Mouse (Mus musculus): ENCODE results near the gene Sepsecs. TPM values are rescaled to one million over a fixed set of nuclear protein-coding genes. Genes with fewer than 3 reads are reported as not detected.
A peak's percentile ranks its signal among the peaks of the same experiment; 100 is the strongest.
"Not testable (repeated sequence)": the region's sequence is repeated elsewhere in the genome, so short reads cannot be mapped to it uniquely, and the experiment has no call there.

Sepsecs gene
- polyA plus RNA-seq (2014; fragmentation: Nextera tagmentation; extraction: Ambion mirVana): 6.7 and 7.0 TPM in 2 replicates

- Histone ChIP-seq H3K36me3 (ENCODE audit: control insufficient read depth, insufficient read depth, low read length) (peaks cover 13% of the 10 kb centered on the region), H3K9me3 (ENCODE audit: control insufficient read depth, low read length) (no peaks in the 10 kb centered on the region), H3K27ac (replicated peaks in 1 of 2; ENCODE audit: control insufficient read depth in 1 of 2, insufficient read depth in 1 of 2, low read depth in 2 of 2, low read length in 2 of 2) (peak within 1 kb of the TSS in 1 of 2 experiments; percentile 41; a peak in 1 of 4 replicates), H3K4me2 (ENCODE audit: low read length) (peak within 1 kb of the TSS; percentile 62), H3K4me1 (ENCODE audit: control insufficient read depth in 2 of 2, insufficient read depth in 2 of 2, low read length in 2 of 2) (peaks cover 0 to 5% of the 10 kb centered on the region in 2 experiments; a peak in 2 of 4 replicates), H3K27me3 (ENCODE audit: control insufficient read depth, insufficient read depth, low read length) (no peaks in the 10 kb centered on the region), H3K9ac (ENCODE audit: low read length) (peak within 1 kb of the TSS; percentile 89), H3K4me3 (ENCODE audit: control insufficient read depth in 1 of 2, insufficient read depth in 1 of 2, low read depth in 1 of 2, low read length in 2 of 2) (peak within 1 kb of the TSS; percentile 73 to 78)
- 4% methylated on average over 56 of the region's 56 CpGs for WGBS
- peak; percentile 92 for ATAC-seq (ENCODE audit: insufficient number of reproducible peaks, insufficient read depth, low FRiP score, low read depth)
These were observed at the start of gene Sepsecs for GRCm38 (mm10) chr5:52669426-52670191. TSS of gene Sepsecs (minus strand) at chr5:52669708.

DNA sequence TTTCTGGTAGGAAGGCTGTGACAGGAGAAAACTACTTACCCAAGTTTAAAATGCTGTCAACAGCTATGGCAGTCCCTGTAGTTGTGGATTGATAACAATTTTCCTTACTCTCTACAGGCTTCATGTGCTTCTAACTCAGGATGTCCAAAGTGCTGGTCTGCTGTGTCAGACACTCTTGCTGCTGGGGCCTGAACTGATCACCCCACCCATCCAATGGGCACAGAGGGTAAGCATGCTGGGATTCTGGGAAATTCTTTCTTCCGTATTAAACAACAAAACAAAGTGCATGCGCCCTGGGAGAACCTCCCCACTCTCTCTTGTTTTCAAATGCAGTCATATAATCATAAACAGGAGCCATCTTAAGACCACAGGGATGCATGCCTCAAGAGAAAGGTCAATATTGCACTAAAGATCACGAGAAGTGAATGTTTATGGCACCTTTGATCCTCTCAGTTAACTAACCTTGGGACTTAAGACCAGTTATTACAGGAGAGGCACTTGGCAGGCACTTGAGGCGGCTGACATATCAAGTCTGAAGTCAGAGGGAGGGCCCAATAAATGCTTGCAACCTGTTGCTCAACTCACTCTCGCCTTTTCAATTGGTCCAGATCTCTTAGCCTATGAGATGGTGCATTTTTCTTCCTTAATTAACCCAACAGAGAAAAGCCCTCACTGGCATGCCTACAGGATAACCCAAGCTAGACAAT lies 47.4 kb upstream of the Sepsecs start:
- Histone ChIP-seq H3K9me3 (ENCODE audit: control insufficient read depth, low read length) (no peaks in the 10 kb centered on the region), H3K27ac (replicated peaks in 1 of 2; ENCODE audit: control insufficient read depth in 1 of 2, insufficient read depth in 1 of 2, low read depth in 2 of 2, low read length in 2 of 2) (no peak overlapping the region), H3K4me2 (ENCODE audit: low read length) (no peak overlapping the region), H3K27me3 (ENCODE audit: control insufficient read depth, insufficient read depth, low read length) (no peaks in the 10 kb centered on the region), H3K36me3 (ENCODE audit: control insufficient read depth, insufficient read depth, low read length) (no peaks in the 10 kb centered on the region), H3K4me3 (ENCODE audit: control insufficient read depth in 1 of 2, insufficient read depth in 1 of 2, low read depth in 1 of 2, low read length in 2 of 2) (no peak overlapping the region), H3K4me1 (ENCODE audit: control insufficient read depth in 2 of 2, insufficient read depth in 2 of 2, low read length in 2 of 2) (no peaks in the 10 kb centered on the region), H3K9ac (ENCODE audit: low read length) (no peak overlapping the region)
- WGBS: 70% methylated on average over 5 of the region's 5 CpGs
- ATAC-seq (ENCODE audit: insufficient number of reproducible peaks, insufficient read depth, low FRiP score, low read depth): no peak

DNA sequence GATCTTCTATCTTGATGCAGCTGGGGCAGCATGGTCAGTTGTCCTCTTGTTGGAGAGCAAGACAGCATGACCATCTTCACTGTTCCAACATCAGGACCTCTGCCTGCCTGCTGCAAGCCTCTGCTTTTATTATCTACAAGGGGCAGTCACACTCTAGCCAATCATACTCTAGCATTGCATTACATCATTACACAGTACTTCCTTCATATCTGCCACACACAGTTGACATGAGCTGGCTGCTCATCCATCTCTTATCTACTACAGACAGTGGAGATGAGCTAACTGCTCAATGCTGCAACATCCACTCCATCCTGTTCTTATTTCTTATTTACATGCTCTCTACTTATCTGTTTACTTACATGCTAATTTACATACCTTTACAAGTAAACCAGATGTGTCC lies 43.2 kb upstream of the Sepsecs start:
- Histone ChIP-seq H3K4me1 (ENCODE audit: control insufficient read depth in 2 of 2, insufficient read depth in 2 of 2, low read length in 2 of 2) (no peaks in the 10 kb centered on the region), H3K36me3 (ENCODE audit: control insufficient read depth, insufficient read depth, low read length) (no peaks in the 10 kb centered on the region), H3K9me3 (ENCODE audit: control insufficient read depth, low read length) (no peaks in the 10 kb centered on the region), H3K4me2 (ENCODE audit: low read length) (no peak overlapping the region), H3K4me3 (ENCODE audit: control insufficient read depth in 1 of 2, insufficient read depth in 1 of 2, low read depth in 1 of 2, low read length in 2 of 2) (no peak overlapping the region), H3K27ac (replicated peaks in 1 of 2; ENCODE audit: control insufficient read depth in 1 of 2, insufficient read depth in 1 of 2, low read depth in 2 of 2, low read length in 2 of 2) (no peak overlapping the region), H3K27me3 (ENCODE audit: control insufficient read depth, insufficient read depth, low read length) (no peaks in the 10 kb centered on the region), H3K9ac (ENCODE audit: low read length) (no peak overlapping the region)
- no peak for ATAC-seq (ENCODE audit: insufficient number of reproducible peaks, insufficient read depth, low FRiP score, low read depth)

- Histone ChIP-seq H3K27ac (replicated peaks in 1 of 2; ENCODE audit: control insufficient read depth in 1 of 2, insufficient read depth in 1 of 2, low read depth in 2 of 2, low read length in 2 of 2) (no peak overlapping the region), H3K36me3 (ENCODE audit: control insufficient read depth, insufficient read depth, low read length) (no peaks in the 10 kb centered on the region), H3K9ac (ENCODE audit: low read length) (no peak overlapping the region), H3K4me1 (ENCODE audit: control insufficient read depth in 2 of 2, insufficient read depth in 2 of 2, low read length in 2 of 2) (no peaks in the 10 kb centered on the region), H3K4me2 (ENCODE audit: low read length) (no peak overlapping the region), H3K27me3 (ENCODE audit: control insufficient read depth, insufficient read depth, low read length) (no peaks in the 10 kb centered on the region), H3K4me3 (ENCODE audit: control insufficient read depth in 1 of 2, insufficient read depth in 1 of 2, low read depth in 1 of 2, low read length in 2 of 2) (no peak overlapping the region), H3K9me3 (ENCODE audit: control insufficient read depth, low read length) (0 out of 2 replicates have a peak, but pooled peaks cover 4% of the 10 kb centered on the region)
- 63% methylated on average over 4 of the region's 4 CpGs for WGBS
- ATAC-seq (ENCODE audit: insufficient number of reproducible peaks, insufficient read depth, low FRiP score, low read depth): no peak
These were observed 35.1 kb upstream of the Sepsecs start for GRCm38 (mm10) chr5:52704562-52704961.

GRCm38 (mm10) chr5:52697882-52698440 lies 28.5 kb upstream of the Sepsecs start:
- 79% methylated on average over 7 of the region's 7 CpGs for WGBS
- ATAC-seq (ENCODE audit: insufficient number of reproducible peaks, insufficient read depth, low FRiP score, low read depth): not testable (repeated sequence)

GRCm38 (mm10) chr5:52697291-52697690 lies 27.8 kb upstream of the Sepsecs start:
- no peak for ATAC-seq (ENCODE audit: insufficient number of reproducible peaks, insufficient read depth, low FRiP score, low read depth)
- Histone ChIP-seq H3K4me2 (ENCODE audit: low read length) (no peak overlapping the region), H3K4me1 (ENCODE audit: control insufficient read depth in 2 of 2, insufficient read depth in 2 of 2, low read length in 2 of 2) (no peaks in the 10 kb centered on the region), H3K9ac (ENCODE audit: low read length) (no peak overlapping the region), H3K4me3 (ENCODE audit: control insufficient read depth in 1 of 2, insufficient read depth in 1 of 2, low read depth in 1 of 2, low read length in 2 of 2) (no peak overlapping the region), H3K36me3 (ENCODE audit: control insufficient read depth, insufficient read depth, low read length) (no peaks in the 10 kb centered on the region), H3K9me3 (ENCODE audit: control insufficient read depth, low read length) (0 out of 2 replicates have a peak, but pooled peaks cover 4% of the 10 kb centered on the region), H3K27ac (replicated peaks in 1 of 2; ENCODE audit: control insufficient read depth in 1 of 2, insufficient read depth in 1 of 2, low read depth in 2 of 2, low read length in 2 of 2) (no peak overlapping the region), H3K27me3 (ENCODE audit: control insufficient read depth, insufficient read depth, low read length) (no peaks in the 10 kb centered on the region)
- WGBS: 86% methylated on average over 1 of the region's 1 CpGs

More at GRCm38 (mm10) chr5:52697882-52698440, 28.5 kb upstream of the Sepsecs start:
- H3K4me3 ChIP-seq (ENCODE audit: control insufficient read depth in 1 of 2, insufficient read depth in 1 of 2, low read depth in 1 of 2, low read length in 2 of 2); H3K9ac ChIP-seq (ENCODE audit: low read length); H3K9me3 ChIP-seq (ENCODE audit: control insufficient read depth, low read length); H3K27ac ChIP-seq (replicated peaks in 1 of 2; ENCODE audit: control insufficient read depth in 1 of 2, insufficient read depth in 1 of 2, low read depth in 2 of 2, low read length in 2 of 2); H3K27me3 ChIP-seq (ENCODE audit: control insufficient read depth, insufficient read depth, low read length); H3K36me3 ChIP-seq (ENCODE audit: control insufficient read depth, insufficient read depth, low read length); H3K4me2 ChIP-seq (ENCODE audit: low read length); H3K4me1 ChIP-seq (ENCODE audit: control insufficient read depth in 2 of 2, insufficient read depth in 2 of 2, low read length in 2 of 2): not testable (repeated sequence)

GRCm38 (mm10) chr5:52687741-52688455 lies 18.4 kb upstream of the Sepsecs start:
- H3K4me1 ChIP-seq (ENCODE audit: control insufficient read depth in 2 of 2, insufficient read depth in 2 of 2, low read length in 2 of 2): peaks cover 7 to 13% of the 10 kb centered on the region in 2 experiments
- ATAC-seq (ENCODE audit: insufficient number of reproducible peaks, insufficient read depth, low FRiP score, low read depth): no peak
- H3K4me3 ChIP-seq (ENCODE audit: control insufficient read depth in 1 of 2, insufficient read depth in 1 of 2, low read depth in 1 of 2, low read length in 2 of 2): no peak overlapping the region
- no peak overlapping the region for H3K9ac ChIP-seq (ENCODE audit: low read length)
- H3K27me3 ChIP-seq (ENCODE audit: control insufficient read depth, insufficient read depth, low read length): no peaks in the 10 kb centered on the region
- 28% methylated on average over 6 of the region's 6 CpGs for WGBS
- no peaks in the 10 kb centered on the region for H3K9me3 ChIP-seq (ENCODE audit: control insufficient read depth, low read length)
- H3K27ac ChIP-seq (replicated peaks in 1 of 2; ENCODE audit: control insufficient read depth in 1 of 2, insufficient read depth in 1 of 2, low read depth in 2 of 2, low read length in 2 of 2): peak overlapping the region; percentile 78 to 80
- peak overlapping the region; percentile 16; the same call in 1 of the 2 replicates for H3K4me2 ChIP-seq (ENCODE audit: low read length)
- no peaks in the 10 kb centered on the region for H3K36me3 ChIP-seq (ENCODE audit: control insufficient read depth, insufficient read depth, low read length)
